Mouse (Mus musculus) granulocyte monocyte progenitor cell, adult 5-6 weeks (primary cell): ENCODE measurements around the gene Rgcc. TPM values are rescaled to one million over a fixed set of nuclear protein-coding genes. Genes with fewer than 3 reads are reported as not detected.

ENCODE experiments used
- ATAC-seq: replicated peaks from 2 replicates; pipeline ENCODE4 v1.8.0; 2016; ENCODE audit warnings: mild to moderate bottlenecking, moderate TSS enrichment, inconsistent platforms; ENCODE audit not compliant: poor library complexity, severe bottlenecking
- total RNA-seq, 2 experiments: library from RNA; stranded (forward) in 1 of 2; stranded (reverse) in 1 of 2; fragments of 200-712, 200-1000 nt in 1 of 2; fragments of >200 nt in 1 of 2; fragmentation: Nextera tagmentation in 1 of 2; gene quantifications; 2 replicates each; pipeline ENCODE4 v1.2.3; 2014 to 2017

The Rgcc gene
- total RNA-seq (2014; fragmentation: Nextera tagmentation) (84.3 and 97.4 TPM in 2 replicates), total RNA-seq (2017) (241 and 247 TPM in 2 replicates)

- ATAC-seq, result peak; percentile 82
These were observed at the start of gene Rgcc for GRCm38 (mm10) chr14:79301466-79301875. TSS of gene Rgcc (minus strand) at chr14:79301645.

GRCm38 (mm10) chr14:79346384-79346783 is 44.9 kb upstream of the Rgcc start:
- no peak for ATAC-seq

- ATAC-seq, result no peak
These were observed 34.2 kb upstream of the Rgcc start for GRCm38 (mm10) chr14:79335613-79336012.

GRCm38 (mm10) chr14:79331936-79332335 is 30.5 kb upstream of the Rgcc start:
- peak; percentile 31 for ATAC-seq

GRCm38 (mm10) chr14:79330944-79331561 is 29.6 kb upstream of the Rgcc start:
- peak; percentile 78 for ATAC-seq

- ATAC-seq, result peak; percentile 50
These were observed 25.6 kb upstream of the Rgcc start for GRCm38 (mm10) chr14:79327033-79327432.

GRCm38 (mm10) chr14:79324112-79324840 is 22.8 kb upstream of the Rgcc start:
- ATAC-seq, result no peak

- no peak for ATAC-seq
These were observed 20.4 kb upstream of the Rgcc start for GRCm38 (mm10) chr14:79321881-79322280.

GRCm38 (mm10) chr14:79321152-79321551 is 19.7 kb upstream of the Rgcc start:
- peak; percentile 84 for ATAC-seq

- no peak for ATAC-seq
These were observed 16.2 kb upstream of the Rgcc start for GRCm38 (mm10) chr14:79317602-79318001.

GRCm38 (mm10) chr14:79315877-79316276 is 14.4 kb upstream of the Rgcc start:
- ATAC-seq, result no peak

- no peak for ATAC-seq
These were observed 13.0 kb upstream of the Rgcc start for GRCm38 (mm10) chr14:79314245-79315010.

GRCm38 (mm10) chr14:79313439-79314175 is 12.2 kb upstream of the Rgcc start:
- ATAC-seq, result no peak; the same call in 1 of the 2 replicates

- ATAC-seq, result no peak
These were observed 11.3 kb upstream of the Rgcc start for GRCm38 (mm10) chr14:79312719-79313118.

- peak; percentile 29; the same call in 1 of the 2 replicates for ATAC-seq
These were observed 10.5 kb upstream of the Rgcc start for GRCm38 (mm10) chr14:79311918-79312454.

GRCm38 (mm10) chr14:79309115-79309514 is 7.7 kb upstream of the Rgcc start:
- no peak for ATAC-seq

- ATAC-seq, result no peak
These were observed 6.9 kb upstream of the Rgcc start for GRCm38 (mm10) chr14:79308364-79308763.

GRCm38 (mm10) chr14:79307908-79308307 is 6.5 kb upstream of the Rgcc start:
- no peak for ATAC-seq

- no peak for ATAC-seq
These were observed 5.7 kb upstream of the Rgcc start for GRCm38 (mm10) chr14:79307138-79307537.

GRCm38 (mm10) chr14:79304873-79305464 is 3.5 kb upstream of the Rgcc start:
- ATAC-seq, result no peak
